Mouse (Mus musculus) adrenal gland, postnatal 4 days (tissue): ENCODE data around the gene Cacnb4. TPM values are rescaled to one million over a fixed set of nuclear protein-coding genes. Genes with fewer than 3 reads are reported as not detected.

Experiments
- DNase-seq, 2 experiments: peaks; one replicate each; pipeline ENCODE4 v3.0.0; 2021 to 2022; ENCODE audit warnings: low spot score in 2 of 2, mixed read lengths in 2 of 2
- total RNA-seq, 2 experiments: library from RNA; stranded (reverse); gene quantifications; 2 replicates each; pipeline ENCODE4 v1.2.3; 2021

The Cacnb4 gene
- total RNA-seq, 2 experiments from 2014 or later = 1.1 to 2.4 TPM

DNA sequence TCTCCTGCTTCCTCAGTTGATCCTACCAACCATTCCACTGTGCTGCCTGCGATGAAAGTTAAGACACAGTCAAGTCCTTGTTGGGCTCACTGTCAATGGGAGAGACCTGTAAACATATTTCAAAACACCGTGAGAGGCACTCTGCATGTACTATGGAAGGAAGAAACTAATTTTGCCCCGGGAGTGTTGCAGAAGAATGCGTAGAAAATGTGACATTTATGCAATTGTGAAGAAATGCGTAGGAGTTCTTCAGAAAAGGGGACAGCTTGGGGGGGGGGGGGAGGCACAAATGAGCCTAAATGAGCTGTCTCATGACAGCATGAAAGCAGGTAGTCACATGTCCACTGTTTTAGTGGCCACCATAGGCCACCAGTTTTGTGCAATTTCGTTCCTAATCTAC, 25.1 kb downstream of the Cacnb4 start:
- no peak for DNase-seq

DNA sequence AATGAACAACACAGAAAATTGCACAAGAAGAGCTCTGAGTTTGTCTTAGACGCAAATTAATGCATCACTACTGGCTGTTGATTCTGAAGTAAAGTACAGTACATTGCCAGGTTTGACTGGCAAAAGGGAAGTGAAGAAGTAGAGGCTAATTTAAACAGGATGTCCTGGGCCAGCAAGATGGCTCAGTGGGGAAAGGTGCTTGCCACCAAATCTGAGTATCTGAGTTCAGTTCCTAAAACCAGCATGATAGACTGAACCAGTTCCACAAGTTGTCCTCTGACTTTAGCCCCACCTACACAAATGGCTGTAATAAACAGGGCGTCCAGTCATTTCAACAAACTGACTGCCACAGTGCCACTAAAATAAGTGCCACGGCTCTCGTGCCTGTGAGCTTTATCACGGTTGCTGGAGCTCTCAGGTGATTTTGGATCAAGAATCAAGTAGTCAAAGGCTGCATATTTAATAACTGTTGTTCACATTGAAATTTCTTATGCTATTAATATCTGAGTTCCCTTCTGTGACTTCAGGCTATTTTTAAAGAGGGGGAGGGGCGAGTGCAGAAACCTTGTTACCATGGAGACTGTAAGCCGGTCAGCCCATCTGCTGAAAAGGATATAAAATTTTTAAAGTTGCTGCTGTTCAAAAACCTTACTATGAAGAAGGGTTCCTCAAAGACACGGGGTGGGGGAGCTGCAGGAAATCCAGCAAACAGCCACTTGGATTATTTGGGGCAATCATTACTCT, 29.2 kb downstream of the Cacnb4 start:
- DNase-seq = no peak

DNA sequence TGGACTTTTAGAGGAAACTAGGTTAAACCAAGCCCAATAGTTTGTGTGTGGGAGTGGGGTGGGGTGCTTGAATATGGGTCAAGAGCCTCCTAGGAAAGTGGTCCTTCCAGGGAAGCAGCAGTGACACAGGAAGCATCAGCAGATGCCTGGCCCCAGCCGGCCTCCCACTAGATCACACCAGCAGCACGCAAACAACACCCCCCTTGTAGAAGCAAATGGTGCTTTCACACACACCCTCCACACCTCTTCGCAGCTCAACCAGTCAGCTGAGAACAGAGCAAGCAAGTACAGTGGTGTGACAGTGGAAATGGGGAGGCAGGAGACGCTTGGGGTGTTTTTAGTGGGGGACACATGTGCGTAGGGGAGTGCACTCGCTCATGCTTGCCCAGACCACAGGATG, 33.0 kb downstream of the Cacnb4 start:
- DNase-seq = no peak

DNA sequence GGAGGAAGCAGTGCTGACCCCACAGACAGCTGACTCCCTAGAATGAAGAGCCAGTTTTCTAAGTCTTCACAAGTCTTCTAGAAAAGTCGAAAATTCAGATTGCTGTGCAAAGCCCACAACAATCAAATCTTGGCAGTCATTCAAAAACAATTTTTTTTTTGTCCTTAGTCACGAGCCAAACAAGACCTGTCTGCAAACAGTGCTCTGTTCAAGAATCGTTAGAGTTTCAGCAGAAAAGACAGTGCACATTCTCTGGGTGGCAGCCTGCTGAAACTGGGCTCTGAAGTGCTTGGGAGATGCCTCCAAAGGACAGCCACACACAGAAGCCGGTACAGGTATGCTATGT, 37.1 kb downstream of the Cacnb4 start:
- DNase-seq = no peak

DNA sequence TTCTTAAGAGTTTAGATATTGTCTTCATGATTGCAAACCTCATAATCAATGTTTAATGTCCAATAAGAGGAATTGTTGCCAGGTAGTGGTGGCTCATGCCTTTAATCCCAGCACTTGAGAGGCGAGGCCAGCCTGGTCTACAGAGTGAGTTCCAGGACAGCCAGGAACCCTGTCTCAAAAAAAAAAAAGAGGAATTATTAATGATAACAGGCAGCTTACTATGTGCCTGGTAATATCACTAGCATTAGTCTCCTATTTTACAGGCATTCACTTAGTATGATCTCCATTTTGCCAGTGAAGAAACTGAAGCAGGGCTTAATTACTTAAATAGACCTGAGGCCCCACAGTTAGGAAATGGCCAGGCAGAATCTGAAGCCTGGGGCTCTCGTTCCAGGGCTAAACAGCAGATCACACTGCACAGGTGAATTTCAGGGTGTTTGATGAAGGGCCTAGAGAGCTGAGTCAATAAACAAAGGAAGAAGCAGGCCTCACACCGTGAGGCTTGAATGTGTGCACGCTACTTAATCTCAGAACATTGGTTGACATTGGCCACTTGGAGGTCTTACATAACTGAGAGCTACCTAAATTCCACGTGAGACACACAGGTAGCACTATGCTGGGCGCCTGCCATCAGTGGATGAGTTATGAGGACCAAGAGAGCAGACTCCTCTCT, 37.6 kb downstream of the Cacnb4 start:
- DNase-seq = no peak

DNA sequence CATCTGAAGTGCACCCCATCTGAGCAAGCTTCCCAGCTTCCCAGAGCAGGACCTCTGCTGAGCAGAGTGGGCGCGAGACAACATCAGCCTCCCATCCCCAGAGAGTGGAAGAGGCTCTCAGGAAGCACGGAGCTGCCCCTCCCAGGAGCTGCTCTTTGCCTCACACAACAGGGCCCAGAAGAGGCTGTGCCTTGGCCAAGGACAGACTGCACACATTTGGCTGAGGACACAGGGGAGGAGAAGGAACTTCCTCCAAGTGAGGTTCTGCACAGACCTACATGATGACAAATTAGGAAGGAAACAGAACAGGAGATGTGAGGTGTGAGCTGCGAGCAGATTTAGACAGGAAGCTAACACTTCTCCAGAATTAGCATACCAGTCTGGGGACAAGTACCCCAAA, 38.4 kb downstream of the Cacnb4 start:
- no peak for DNase-seq

DNA sequence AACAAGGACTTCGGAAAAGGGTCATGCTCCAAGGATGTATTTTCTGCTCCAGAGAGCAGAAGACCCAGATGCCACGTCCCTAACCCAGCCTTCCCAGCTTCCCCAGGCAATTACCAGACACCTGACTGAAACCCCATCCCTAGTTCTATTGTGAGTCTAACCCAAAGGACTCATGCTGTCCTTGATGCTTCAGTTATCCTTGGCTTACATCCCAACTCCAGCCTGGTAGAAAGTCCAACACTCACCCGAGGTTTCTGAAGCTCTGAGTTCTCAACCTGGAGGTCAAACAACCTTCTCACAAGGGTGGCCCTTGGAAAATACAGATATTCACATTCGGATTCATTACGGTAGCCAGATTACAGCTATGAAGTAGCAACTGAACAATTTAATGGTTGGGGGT, 40.6 kb downstream of the Cacnb4 start:
- no peak for DNase-seq

DNA sequence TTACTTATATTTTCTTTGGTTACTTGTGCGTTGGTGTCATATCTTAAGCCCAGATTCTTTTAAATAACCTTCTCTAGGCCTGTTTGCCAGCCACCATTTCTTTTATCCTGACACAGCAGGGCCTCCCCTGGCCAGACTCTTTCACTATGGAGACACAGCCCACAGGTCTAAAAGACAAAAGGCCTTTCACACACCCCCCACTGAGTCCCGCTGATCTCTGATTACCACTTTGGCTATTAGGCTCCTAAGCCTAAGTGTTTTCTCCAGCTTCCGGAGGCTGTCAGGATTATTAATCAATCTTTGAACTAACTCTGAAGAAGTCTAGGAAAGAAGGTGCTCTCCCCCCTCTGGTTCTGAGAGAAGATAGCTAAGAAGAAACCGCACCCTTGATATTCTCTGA, 41.3 kb downstream of the Cacnb4 start:
- DNase-seq = no peak

DNA sequence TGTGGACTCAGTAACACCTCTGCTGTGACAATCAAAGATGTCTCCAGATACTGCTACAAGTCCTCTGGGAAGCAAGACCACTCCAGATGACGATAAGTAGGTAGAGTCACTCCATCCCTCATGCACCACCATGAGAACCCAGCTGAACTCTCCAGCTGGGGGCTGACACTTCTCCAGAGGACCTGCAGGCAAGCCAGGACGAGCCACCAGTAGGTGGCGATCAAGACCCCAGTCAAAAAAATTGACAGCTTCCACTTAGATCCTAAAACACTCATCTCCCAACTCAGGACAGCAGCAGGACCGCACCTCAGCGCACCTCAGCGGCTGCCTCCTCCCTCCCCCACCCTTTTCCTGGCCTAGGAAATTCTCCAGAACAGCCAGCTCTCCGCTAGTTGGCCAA, 43.8 kb downstream of the Cacnb4 start:
- DNase-seq = peak in 1 of 2 experiments; percentile 31

DNA sequence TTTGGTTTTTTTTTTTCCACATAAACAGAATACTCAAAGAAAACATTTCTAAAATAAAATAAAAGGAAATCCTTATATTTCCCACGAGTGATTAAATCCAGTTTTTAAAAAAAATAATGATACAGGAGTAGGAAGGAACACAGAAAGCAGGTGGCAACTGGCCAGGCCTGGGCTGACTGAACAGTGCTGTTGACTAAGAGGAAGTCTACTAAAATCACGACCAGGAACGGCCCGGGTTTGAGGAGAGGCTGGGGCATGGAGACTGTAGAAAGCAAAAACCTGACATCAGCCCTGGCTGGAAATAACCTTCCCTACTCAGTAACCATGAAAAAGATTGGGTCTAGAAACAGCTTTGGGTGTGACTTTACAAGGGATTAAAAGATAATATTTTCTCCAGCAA, 48.4 kb downstream of the Cacnb4 start:
- DNase-seq = no peak

DNA sequence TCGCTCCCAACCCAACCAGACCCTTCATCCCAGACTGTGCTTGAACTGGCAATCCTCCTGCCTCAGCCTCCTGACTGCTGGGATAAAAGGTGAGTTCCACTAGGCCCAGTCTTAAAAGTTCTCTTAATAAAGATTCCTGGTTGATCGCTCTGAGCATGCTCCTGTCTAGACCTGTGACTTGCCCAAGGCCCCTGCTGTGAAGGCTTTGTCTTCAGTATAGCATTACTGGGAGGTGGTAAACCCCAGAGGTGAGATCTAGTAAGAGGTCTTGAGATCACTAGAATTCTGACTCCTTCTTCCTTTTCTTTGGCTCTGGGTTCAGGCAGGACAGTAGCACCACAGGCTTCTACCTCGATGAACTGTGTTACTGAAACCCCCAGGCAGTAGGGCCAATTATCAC, 50.4 kb downstream of the Cacnb4 start:
- DNase-seq = no peak

DNA sequence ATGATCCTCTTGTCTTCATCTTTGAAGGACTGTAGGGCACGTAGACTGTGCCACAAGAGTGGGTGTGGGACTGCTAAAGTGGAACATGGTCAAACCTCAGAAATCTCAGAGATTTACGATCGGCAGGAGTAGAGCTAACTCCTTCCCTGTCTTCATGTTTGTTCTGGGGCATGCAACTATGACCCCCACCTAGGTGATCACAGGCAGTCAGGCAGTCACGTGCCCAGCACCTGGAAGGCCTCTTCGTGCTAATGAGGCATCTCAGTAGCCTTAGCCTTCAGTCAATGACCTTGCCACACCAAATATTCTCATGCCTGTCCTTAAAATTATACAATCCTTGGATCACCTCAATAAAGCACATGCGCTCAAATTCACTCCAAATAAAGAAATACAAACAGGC, 50.9 kb downstream of the Cacnb4 start:
- no peak for DNase-seq

DNA sequence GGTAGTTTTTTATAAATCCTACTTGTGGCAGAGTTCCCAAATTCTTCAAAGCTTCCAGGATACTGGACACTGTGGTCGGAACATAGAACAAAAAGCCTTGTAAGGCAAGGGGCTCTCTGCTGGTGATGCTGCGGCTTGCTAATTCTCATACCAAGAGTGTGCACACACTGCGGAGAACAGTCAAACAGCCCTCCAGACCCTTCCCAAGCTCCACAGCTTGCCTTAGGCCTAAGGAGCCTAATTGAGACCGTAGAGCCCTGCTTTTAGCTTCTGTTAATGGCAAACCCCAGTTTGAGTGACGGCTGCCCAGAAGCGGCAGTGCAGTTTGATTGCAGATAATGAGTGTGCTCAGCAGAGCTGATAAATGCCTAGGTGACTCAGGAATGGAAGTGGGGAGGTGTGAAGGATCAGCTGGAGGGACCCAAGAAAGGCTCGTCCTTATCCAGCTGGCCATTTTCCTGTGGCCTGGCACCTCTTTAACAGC, 52.7 kb downstream of the Cacnb4 start:
- DNase-seq = no peak

DNA sequence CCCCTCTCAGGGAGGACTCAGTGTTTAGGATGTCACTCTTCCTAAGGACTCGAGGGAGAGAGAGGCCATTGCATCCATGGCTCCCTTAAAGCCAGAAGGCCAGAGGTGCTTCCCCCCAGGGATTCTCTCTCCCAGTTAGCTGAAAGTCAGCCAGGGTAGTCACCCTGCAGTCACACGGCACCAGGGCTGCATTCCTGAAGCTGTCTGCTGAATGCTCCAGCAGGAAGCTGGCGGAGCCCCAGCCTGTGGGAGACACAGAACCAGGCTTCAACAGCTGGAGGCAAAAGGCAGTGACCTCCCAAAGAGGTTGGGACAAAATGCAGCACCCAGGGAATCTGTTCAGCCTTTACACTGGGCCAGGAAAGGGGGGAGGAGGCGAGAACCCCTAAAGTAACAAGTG, 53.2 kb downstream of the Cacnb4 start:
- DNase-seq = no peak

DNA sequence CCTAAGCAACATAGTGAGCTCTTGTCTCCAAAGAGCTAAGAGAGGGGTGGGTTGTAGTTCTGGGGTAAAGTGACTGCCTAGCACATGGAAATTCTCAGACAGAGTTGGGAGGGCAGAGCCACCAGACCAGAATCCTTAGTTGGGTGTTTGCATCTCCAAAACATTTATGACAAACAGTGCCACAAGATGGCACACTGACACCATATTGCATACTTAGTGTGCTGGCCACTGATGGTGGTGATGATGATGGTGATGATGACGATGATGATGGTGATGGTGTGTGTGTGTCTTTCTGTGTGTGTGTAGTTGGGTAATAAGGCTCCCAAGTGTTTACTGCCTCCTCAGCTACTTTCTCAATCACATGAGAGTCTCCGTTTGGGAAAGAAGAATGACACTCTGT, 54.0 kb downstream of the Cacnb4 start:
- no peak for DNase-seq

DNA sequence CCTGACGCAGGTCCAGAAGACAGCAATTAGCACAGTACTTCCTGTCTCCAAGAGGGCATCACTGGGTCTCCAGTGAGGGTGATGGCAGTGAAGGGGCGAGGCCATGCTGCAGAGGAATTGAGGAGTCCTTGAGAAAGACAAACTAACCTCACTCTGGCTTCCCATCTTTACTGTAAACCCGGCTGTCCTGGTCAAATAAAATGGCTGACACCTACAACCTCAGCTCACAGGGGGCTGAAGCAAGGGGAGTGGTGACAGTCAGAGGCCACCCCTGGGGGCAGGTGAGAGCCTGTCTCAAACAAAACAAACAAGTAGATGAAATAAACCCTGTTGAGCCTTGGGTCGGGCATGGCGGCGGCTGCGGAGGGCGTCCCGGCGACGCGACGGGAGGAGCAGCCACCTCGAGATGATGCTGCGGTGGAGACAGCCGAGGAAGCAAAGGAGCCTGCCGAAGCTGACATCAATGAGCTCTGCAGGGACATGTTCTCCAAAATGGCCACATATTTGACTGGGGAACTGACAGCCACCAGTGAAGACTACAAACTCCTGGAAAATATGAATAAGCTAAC, 57.1 kb downstream of the Cacnb4 start:
- no peak for DNase-seq

DNA sequence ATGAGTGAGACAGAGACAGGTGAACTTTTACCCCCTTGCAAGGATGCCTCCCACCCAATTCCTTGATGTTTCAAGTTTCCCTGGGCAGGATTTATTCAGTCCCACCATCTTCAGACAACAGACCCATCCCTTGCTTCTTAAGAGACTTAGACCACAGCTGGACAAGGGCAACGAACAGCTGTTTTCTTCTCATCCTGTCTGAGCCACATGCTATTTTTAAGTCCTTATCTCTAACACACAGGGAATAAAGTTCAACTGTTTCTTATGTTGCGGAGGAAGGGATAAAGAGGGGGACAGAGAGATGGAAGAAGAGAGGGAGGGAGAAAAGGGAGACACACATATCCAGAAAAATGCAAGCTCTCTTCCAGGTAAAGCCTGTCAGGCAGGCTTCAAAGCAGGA, 57.8 kb downstream of the Cacnb4 start:
- DNase-seq = no peak

DNA sequence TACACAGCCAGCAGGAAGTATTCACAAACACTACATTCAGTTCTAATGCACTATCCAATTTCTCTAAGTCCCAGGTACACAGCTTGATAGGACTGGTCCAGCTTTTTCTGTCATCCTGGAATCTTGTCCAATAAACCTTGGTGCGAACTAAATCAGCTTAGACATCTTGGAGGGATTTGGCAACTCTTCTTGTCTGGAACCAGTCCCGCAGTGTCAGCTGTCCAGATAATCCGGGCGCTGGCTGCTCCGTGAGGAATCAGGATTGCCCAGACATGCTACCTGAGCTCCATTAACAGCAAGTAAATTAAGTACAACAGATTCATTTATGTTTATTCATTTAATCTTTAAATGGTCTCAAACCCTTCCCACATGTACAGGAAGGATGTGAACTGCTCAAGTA, 61.2 kb downstream of the Cacnb4 start:
- no peak for DNase-seq

DNA sequence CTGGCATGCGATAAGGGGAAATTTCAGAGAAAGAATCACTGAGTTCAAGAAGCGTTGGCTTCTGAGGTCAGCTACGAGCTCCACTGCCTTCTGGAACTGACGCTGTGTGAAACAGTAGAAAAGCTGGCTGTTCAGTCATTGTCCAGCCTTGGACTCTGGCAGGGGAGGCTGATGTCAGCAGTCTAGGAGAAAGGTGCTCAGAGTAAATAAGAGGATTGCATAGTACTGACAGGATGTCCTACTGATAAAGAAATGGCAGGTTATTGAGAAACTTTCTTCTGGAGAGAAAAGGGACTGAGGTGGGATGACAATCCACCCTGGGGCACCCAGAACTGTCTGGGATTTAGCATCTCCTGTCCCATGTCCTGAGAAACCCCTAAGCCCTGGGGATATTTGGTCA, 62.7 kb downstream of the Cacnb4 start:
- DNase-seq = no peak

DNA sequence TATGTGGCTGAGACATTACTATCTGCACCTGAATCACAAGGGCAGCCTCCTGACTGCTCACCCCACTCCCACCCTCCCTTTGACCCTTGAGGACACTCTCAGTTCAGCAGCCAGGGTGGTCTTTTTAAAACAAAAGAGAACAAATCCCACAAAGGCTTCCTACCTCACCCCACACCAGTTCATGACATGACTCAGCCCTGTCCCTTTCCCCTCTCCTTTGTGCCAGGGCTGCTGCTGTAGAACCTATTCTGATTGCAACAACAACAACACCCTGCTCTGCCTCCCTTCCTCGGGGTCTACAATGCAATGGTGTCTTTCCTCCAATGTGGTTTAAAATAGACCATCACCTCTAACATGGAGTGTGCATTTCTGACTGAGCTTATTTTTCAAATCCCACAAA, 67.1 kb downstream of the Cacnb4 start:
- DNase-seq = no peak

DNA sequence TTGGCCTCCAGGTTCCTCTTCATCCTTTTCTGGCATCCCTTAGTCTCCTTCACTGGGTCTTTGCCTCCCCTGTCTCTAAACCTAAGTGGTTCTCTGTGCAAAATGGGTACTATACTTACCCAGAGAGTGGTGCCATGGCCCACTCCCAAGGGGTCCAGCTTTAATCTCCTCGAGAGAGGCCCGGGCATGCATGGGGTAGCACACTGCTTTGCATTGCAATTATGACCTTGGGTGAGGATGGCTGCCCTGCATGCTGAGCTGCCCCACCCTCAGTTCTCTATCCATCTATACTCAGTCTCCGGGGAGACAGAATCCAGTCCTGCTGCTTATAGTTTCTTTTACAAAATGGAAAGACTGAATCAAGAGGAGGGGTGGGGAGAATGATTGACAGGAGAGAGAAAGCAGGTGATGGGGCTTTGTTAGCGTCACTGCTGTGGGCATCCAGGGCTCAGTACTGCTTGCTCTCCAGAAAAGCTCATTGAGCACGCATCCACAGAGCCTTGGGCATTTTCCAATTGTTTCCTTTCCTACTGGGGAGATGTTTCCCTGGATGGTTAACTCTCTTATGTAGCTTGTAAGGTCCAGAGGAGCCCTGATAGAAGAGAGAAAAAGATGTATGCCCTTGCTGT, 68.7 kb downstream of the Cacnb4 start:
- DNase-seq = no peak

DNA sequence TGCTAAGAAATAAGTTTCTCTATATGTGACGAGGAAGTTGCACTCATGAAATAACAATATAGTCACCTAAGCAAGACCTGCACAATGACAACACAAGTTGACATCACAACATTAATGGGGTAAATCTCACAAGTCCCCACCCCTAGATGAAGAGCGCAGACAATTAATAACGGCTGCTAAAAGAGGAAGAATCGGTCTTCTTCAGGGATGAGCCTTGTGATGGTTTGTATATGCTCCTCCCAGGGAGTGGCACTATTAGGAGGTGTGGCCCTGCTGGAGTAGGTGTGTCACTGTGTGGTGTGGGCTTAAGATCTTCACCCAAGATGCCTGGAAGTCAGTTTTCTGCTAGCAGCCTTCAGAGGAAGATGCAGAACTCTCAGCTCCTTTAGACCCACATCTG, 70.3 kb downstream of the Cacnb4 start:
- no peak for DNase-seq
